Mouse (Mus musculus) embryo, embryonic 10.5 days (tissue): Measurements from ENCODE around the gene Cpne2.
A peak's percentile ranks its signal among the peaks of the same experiment; 100 is the strongest.

Source experiments
- DNase-seq: peaks from one replicate; pipeline ENCODE4 v3.0.0-alpha.2; 2015; ENCODE audit warnings: low spot score

Gene Cpne2

DNA sequence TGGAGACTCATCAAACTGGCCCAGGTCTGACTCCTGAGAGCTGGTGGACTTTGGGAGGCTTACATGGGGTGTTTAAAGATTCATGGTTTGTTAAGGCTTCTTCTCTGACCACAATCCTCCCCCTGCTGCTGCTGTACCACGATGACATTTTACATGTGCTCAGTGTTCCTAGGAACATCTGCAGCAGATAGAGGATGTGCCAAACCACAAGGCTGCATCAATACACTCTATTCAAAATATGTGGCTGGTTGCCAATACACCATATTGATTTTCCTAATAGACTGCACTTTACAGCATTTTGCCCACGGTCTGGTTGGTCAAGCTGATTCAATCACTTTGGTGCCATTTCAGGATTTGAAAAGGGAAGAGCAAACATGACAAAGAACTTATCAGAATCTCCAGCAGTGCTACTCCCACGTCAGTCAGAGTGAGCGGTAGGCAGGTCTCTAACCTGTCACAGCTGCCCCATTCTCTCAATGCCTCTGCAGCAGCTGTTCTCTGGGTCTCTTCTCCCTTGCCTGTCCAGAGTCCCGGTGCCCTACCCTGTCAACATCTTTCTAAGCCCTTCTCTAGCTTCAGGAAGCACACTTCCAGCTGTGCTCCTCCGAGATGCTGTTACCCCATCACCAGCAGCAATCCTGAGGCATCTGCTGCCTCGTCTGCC is 49.2 kb downstream of the Cpne2 start:
- no peak for DNase-seq

- no peak for DNase-seq
These were observed 49.8 kb downstream of the Cpne2 start for GRCm38 (mm10) chr8:94582569-94582968.

- peak; percentile 49 for DNase-seq
These were observed 51.5 kb downstream of the Cpne2 start for GRCm38 (mm10) chr8:94584238-94584817.

DNA sequence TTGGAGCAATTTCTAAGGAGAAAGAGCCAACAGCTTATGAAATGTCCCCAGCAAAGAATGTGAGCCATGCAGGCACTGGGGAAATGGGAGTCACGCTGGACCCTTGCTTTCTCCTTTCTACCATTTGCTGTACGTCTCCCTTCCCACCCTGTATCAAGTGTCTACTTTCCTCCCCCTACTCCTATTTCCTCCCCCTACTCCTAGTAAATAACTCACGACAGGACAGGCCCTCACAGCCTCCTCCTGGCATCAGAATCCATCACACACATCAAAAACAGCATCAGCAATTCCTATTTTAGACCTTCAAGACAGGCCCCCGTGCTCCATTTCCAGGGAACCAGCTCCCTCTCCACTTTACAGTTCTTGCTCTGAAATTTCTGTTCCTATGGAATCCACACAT is 58.9 kb downstream of the Cpne2 start:
- DNase-seq = no peak

GRCm38 (mm10) chr8:94594211-94594610 is 61.4 kb downstream of the Cpne2 start:
- no peak for DNase-seq

DNA sequence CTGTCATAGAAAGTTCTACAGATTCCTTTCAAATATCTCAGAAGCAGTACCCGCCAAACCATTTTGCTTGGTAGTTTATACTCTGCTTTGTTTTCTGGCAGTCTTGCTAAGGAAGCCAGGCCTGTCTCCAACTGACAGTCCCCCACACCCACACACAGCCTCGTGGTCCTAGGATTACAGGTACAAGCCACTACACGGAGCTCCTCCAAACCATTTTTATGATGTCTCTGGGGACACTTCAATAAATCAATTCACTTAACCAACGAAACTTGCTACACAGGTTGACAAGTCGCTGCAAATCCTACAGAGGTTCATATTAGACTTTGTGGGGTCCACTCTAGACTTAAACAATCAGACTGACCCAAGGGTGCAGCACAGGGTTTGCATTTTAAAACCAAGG is 67.7 kb downstream of the Cpne2 start:
- peak; percentile 12 for DNase-seq

- DNase-seq = no peak
These were observed 68.3 kb downstream of the Cpne2 start for GRCm38 (mm10) chr8:94601034-94601606.

DNA sequence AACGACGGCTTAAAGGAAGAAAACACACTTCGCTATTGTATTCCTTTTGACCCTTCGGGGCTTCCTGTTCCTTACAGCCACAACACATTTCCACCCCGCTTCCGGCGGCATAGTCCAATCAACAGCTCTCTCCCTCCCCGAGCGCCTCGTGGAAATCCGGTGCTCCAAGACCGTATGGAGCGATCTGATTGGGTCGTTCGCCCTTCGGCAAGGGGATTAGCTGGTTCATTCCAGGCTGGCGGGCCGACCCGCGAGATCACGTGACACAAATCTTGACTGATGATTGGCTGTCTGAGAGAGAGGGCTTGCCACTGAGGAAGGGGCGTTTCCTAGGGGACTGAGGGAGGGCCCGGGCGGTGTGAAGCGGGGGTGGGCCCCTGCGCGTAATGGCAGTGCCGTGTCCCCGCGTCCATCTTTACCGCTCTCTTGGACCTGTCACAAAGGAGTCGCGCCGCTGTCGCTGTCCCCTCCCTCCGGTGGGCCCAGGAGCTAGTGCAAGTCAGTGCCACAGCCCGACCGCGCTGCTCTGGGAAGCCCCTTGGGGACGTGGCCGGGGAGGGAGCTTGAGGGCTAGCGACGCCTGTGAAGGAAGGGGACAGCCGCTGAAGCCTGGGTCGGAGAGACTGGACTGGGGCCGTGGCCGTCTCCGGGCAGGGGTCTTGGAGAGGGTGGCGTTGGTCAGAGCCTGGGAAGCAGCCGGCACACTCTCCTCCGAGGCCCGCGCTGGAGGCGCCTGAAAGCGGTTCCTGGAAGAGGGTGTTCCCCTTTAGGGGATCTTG is 69.0 kb downstream of the Cpne2 start, which contains the start of the genes Rspry1 and Fam192a:
Rspry1 (plus strand) TSS at position 331 of the 779 bp plus-strand sequence.
Fam192a (minus strand) TSS at position 391 of the 779 bp plus-strand sequence.
- DNase-seq = peak; percentile 100

- peak; percentile 45 for DNase-seq
These were observed 69.8 kb downstream of the Cpne2 start for GRCm38 (mm10) chr8:94602471-94603131.

- DNase-seq = no peak
These were observed 71.2 kb downstream of the Cpne2 start for GRCm38 (mm10) chr8:94604030-94604429.

- no peak for DNase-seq
These were observed 74.3 kb downstream of the Cpne2 start for GRCm38 (mm10) chr8:94607064-94607463.
